Mouse (Mus musculus) embryonic fibroblast, embryonic 13.5 days (primary cell): ENCODE results near the gene Lmna.

Source experiments
- CTCF ChIP-seq: IDR thresholded peaks from 2 replicates; pipeline ENCODE4 v1.5.1; 2011; ENCODE audit warnings: mild to moderate bottlenecking, control low read depth, low read length, moderate library complexity, borderline replicate concordance; ENCODE audit not compliant: insufficient read depth
- POLR2A ChIP-seq: IDR thresholded peaks from 2 replicates; pipeline ENCODE4 v1.6.1; 2011; ENCODE audit warnings: low read depth, mild to moderate bottlenecking, control low read depth, low read length, moderate library complexity

GRCm38 (mm10) chr3:88530082-88530864 lies 20.5 kb upstream of the Lmna start:
- TF ChIP-seq CTCF (no peak), POLR2A (no peak)
